Mouse (Mus musculus): ENCODE results near the gene Nat8. TPM values are rescaled to one million over a fixed set of nuclear protein-coding genes. Genes with fewer than 3 reads are reported as not detected.
"Not testable (repeated sequence)": the region's sequence is repeated elsewhere in the genome, so short reads cannot be mapped to it uniquely, and the experiment has no call there.

Nat8 gene
- not detected in 2 replicates for polyA plus RNA-seq (2015; fragmentation: Nextera tagmentation; extraction: Ambion mirVana)

DNA sequence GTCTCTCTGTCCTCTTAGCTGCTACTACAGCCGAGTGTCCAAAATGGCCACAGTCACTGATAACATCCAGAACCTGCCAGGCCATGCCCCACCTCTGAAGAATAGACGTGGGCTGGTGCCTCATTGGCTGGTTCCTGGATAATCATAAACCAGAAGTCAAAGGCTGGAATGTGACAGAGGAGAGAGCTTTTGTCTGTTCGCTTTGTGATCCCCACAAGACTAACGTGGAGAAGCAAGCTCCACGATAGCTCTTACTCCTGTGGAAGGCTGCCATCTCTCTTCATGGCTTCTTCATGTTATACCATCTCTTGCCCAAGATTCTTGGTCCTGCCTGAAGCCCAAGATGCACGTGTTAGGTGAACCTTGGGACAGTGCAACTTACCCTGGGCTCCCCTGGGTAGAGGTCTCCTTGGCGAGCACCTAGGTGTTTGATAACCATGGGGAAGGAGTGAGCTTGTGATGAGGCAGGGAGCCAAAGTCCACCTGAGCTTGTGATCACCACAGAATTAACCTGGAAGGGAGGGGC lies at the start of gene Nat8:
TSS of gene Nat8 (minus strand) at position 287 of the 526 bp plus-strand sequence.
- Histone ChIP-seq H3K27ac (replicated peaks) (no peak within 1 kb of the TSS), H3K4me1 (no peaks in the 10 kb centered on the region), H3K27me3 (replicated peaks) (no peaks in the 10 kb centered on the region), H3K9me3 (no peaks in the 10 kb centered on the region), H3K4me3 (no peak within 1 kb of the TSS), H3K36me3 (no peaks in the 10 kb centered on the region), H3K9ac (no peak within 1 kb of the TSS), H3K4me2 (no peak within 1 kb of the TSS)
- ATAC-seq (ENCODE audit: extremely low read depth, insufficient number of reproducible peaks, low FRiP score, low TSS enrichment) = no peak
- WGBS = 70% methylated on average over 7 of the region's 7 CpGs

- H3K27me3 ChIP-seq (replicated peaks); H3K36me3 ChIP-seq; H3K9me3 ChIP-seq; H3K4me2 ChIP-seq; ATAC-seq (ENCODE audit: extremely low read depth, insufficient number of reproducible peaks, low FRiP score, low TSS enrichment); H3K4me1 ChIP-seq; H3K9ac ChIP-seq; H3K4me3 ChIP-seq; H3K27ac ChIP-seq (replicated peaks): not testable (repeated sequence)
- 80% methylated on average over 5 of the region's 5 CpGs for WGBS
Observed at GRCm38 (mm10) chr6:85869006-85869405, 37.1 kb upstream of the Nat8 start, which contains the start of gene Nat8f2. TSS of gene Nat8f2 (minus strand) at chr6:85869158.

DNA sequence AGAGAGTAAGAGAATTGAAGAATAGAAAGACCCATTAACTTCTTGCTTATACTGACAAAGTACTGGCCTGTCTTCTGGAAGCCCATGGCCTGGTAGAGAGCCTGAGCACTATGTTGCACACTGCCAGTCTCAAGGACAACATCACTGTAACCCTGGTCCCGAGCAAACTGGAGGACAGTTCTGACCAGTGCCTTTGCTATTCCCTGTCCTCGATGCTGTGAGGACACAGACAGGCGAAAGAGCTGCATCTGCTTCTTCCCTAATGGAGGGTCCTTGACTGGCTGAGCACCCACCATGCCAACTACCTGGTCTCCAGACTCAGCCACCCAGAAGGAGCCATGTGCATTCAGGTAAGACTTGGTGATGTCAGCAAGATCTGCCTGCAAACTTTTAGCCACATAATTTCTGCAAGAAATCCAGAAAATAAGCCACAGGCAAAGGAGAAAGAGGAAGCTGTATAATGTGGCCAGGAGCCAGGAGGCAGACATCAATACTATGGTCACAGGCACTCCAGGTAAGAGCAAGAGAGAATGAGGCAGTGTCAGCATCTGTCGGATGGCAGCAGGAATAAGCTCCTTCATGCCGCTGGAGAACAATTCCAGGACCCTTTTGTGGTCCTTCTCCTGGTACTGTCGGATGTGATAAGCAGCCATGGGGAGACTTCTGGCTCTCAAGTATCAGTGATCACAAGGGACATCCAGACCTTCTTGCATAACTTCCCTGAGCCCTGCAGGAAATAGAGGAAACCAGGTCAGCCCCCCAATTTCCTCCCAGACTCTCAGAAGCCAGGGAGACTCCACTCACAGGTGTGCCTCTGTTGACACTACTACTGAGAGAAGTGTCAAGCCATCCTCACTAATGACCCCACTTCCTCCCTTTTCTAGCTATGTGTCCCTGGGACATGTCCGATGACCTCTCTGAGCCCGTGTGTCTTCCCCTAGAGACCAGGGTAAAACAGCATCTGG lies 36.1 kb upstream of the Nat8 start:
- no peak overlapping the region for H3K4me3 ChIP-seq
- H3K4me2 ChIP-seq = no peak overlapping the region
- no peak overlapping the region for H3K9ac ChIP-seq
- WGBS = 69% methylated on average over 8 of the region's 8 CpGs
- no peaks in the 10 kb centered on the region for H3K4me1 ChIP-seq
- H3K9me3 ChIP-seq = no peaks in the 10 kb centered on the region
- no peak for ATAC-seq (ENCODE audit: extremely low read depth, insufficient number of reproducible peaks, low FRiP score, low TSS enrichment)
- H3K36me3 ChIP-seq = no peaks in the 10 kb centered on the region
- H3K27ac ChIP-seq (replicated peaks) = no peak overlapping the region
- no peaks in the 10 kb centered on the region for H3K27me3 ChIP-seq (replicated peaks)

GRCm38 (mm10) chr6:85866995-85867394 lies 35.1 kb upstream of the Nat8 start:
- H3K4me1 ChIP-seq; H3K36me3 ChIP-seq; H3K4me3 ChIP-seq; H3K9me3 ChIP-seq; ATAC-seq (ENCODE audit: extremely low read depth, insufficient number of reproducible peaks, low FRiP score, low TSS enrichment); H3K27ac ChIP-seq (replicated peaks); H3K9ac ChIP-seq; H3K4me2 ChIP-seq; H3K27me3 ChIP-seq (replicated peaks): not testable (repeated sequence)
- 19% methylated on average over 1 of the region's 1 CpGs for WGBS

DNA sequence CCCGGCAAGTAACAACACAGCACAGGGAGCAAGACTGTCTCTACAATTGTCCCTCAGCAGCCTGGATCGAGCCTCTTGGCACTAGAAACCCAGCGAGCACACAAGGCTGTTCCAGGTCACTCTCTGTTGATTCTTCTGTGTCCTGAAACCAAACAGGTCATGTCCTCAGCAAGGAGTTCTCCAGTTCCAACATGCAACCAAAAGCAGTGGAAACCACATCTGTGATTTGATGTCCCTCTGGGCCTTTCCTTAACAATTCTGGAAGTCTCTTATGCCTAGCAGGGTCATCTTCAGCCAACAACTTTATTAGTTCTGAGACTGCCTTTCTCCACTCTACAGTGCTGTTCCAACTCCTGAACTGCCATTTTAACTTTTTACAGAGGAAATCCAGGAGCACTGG lies 34.3 kb upstream of the Nat8 start:
- not testable (repeated sequence) for H3K27me3 ChIP-seq (replicated peaks); H3K4me3 ChIP-seq; H3K27ac ChIP-seq (replicated peaks); ATAC-seq (ENCODE audit: extremely low read depth, insufficient number of reproducible peaks, low FRiP score, low TSS enrichment); H3K36me3 ChIP-seq; H3K9ac ChIP-seq; H3K4me1 ChIP-seq; H3K4me2 ChIP-seq; H3K9me3 ChIP-seq
- WGBS = 79% methylated on average over 3 of the region's 3 CpGs

GRCm38 (mm10) chr6:85864900-85865639 lies 33.2 kb upstream of the Nat8 start:
- H3K27ac ChIP-seq (replicated peaks); H3K9me3 ChIP-seq; H3K27me3 ChIP-seq (replicated peaks); H3K4me2 ChIP-seq; ATAC-seq (ENCODE audit: extremely low read depth, insufficient number of reproducible peaks, low FRiP score, low TSS enrichment); H3K4me1 ChIP-seq; H3K36me3 ChIP-seq; H3K9ac ChIP-seq; H3K4me3 ChIP-seq: not testable (repeated sequence)
- 65% methylated on average over 5 of the region's 7 CpGs for WGBS

DNA sequence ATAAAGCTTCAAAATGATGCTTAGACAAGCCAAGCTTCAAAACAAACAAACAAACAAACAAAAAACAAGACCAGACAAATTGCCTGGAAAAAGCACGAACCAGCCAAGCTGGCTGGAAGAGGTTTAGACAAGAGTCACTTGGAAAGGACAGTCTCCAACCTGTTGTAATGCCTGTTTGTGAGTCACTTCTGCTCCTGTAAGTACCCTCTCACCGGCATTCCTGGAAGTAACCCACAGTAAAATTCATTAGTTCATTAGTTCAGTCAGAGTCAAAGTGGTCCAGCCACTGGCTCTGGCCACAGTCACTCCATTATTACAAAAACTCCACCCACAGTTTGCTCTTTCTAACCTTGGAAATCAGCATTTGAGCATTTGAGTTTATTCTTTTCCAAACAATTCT lies 32.0 kb upstream of the Nat8 start:
- no peak overlapping the region for H3K4me3 ChIP-seq
- 81% methylated on average over 2 of the region's 2 CpGs for WGBS
- no peak overlapping the region for H3K9ac ChIP-seq
- H3K9me3 ChIP-seq = no peaks in the 10 kb centered on the region
- no peaks in the 10 kb centered on the region for H3K4me1 ChIP-seq
- no peaks in the 10 kb centered on the region for H3K36me3 ChIP-seq
- H3K27me3 ChIP-seq (replicated peaks) = no peaks in the 10 kb centered on the region
- H3K4me2 ChIP-seq = no peak overlapping the region
- H3K27ac ChIP-seq (replicated peaks) = no peak overlapping the region
- ATAC-seq (ENCODE audit: extremely low read depth, insufficient number of reproducible peaks, low FRiP score, low TSS enrichment) = no peak

DNA sequence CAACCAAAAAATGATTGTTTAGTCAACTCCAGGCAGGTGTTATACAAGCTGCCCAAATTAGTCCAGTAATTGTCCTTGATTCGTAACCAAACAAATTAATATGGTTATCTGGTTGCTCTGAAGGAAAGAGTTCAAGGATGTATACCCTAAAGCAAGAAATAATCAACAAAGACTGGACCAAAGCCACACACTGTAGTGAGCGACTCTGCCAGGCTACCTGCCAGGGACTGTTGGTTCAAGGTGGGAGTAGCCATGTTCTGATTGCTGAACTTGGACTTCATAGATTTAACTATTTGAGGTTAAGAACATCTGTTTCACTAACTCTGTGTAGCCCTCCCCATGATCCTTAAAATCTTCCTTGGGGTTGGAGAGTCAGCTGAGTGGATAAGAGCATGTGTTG lies 31.3 kb upstream of the Nat8 start:
- Histone ChIP-seq H3K4me3 (no peak overlapping the region), H3K27ac (replicated peaks) (no peak overlapping the region), H3K27me3 (replicated peaks) (0 out of 2 replicates have a peak, but pooled peaks cover 3% of the 10 kb centered on the region), H3K4me2 (no peak overlapping the region), H3K9ac (no peak overlapping the region), H3K4me1 (no peaks in the 10 kb centered on the region), H3K36me3 (no peaks in the 10 kb centered on the region), H3K9me3 (no peaks in the 10 kb centered on the region)
- 77% methylated on average over 2 of the region's 2 CpGs for WGBS
- no peak for ATAC-seq (ENCODE audit: extremely low read depth, insufficient number of reproducible peaks, low FRiP score, low TSS enrichment)

DNA sequence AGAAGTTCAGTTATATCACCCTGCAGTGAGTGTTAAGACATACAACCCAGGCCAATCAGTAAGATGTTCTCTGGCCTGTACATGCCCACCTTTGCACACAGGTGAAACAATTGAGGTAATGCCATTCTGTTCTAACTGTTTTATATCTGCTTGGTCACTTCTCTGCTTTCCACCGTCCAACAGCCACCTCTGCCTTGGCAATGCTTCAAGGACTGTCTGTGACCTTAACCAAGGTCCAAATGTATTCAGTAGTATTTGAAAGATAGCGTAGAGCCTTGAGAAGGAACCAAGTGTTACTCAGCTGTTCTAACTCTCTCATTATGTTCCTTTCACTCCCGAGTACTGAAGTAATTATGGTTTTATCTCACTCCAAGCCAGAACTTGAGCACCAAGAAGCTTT lies 30.7 kb upstream of the Nat8 start:
- Histone ChIP-seq H3K4me3 (no peak overlapping the region), H3K9me3 (no peaks in the 10 kb centered on the region), H3K27ac (replicated peaks) (no peak overlapping the region), H3K4me1 (no peaks in the 10 kb centered on the region), H3K36me3 (no peaks in the 10 kb centered on the region), H3K9ac (no peak overlapping the region), H3K27me3 (replicated peaks) (0 out of 2 replicates have a peak, but pooled peaks cover 4% of the 10 kb centered on the region), H3K4me2 (no peak overlapping the region)
- no peak for ATAC-seq (ENCODE audit: extremely low read depth, insufficient number of reproducible peaks, low FRiP score, low TSS enrichment)
- WGBS = 58% methylated on average over 3 of the region's 3 CpGs

DNA sequence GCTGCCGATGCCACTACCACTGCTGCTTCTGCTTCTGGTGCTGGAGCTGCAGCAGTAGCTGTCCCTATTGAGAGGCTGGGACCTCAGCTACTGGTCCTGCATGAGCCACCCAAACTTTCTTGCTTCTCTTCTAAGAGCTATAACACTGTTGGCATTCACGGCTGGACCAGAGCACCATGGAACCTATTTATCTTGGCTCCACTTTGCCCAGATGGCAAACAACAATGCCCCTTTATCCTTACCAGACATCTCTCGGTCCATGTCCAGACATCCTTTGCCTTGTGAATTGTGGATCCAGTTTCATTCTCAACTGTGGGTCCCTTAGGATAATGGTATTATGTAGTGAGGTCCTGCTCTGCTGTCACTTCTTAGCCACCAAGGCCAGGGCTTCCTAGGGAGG lies 29.4 kb upstream of the Nat8 start:
- ATAC-seq (ENCODE audit: extremely low read depth, insufficient number of reproducible peaks, low FRiP score, low TSS enrichment) = no peak
- no peak overlapping the region for H3K27ac ChIP-seq (replicated peaks)
- H3K27me3 ChIP-seq (replicated peaks) = 0 out of 2 replicates have a peak, but pooled peaks cover 4% of the 10 kb centered on the region
- WGBS = 75% methylated on average over 3 of the region's 3 CpGs
- no peaks in the 10 kb centered on the region for H3K9me3 ChIP-seq
- H3K36me3 ChIP-seq = no peaks in the 10 kb centered on the region
- H3K4me2 ChIP-seq = no peak overlapping the region
- H3K4me1 ChIP-seq = no peaks in the 10 kb centered on the region
- no peak overlapping the region for H3K4me3 ChIP-seq
- no peak overlapping the region for H3K9ac ChIP-seq

- Histone ChIP-seq H3K4me3 (no peak overlapping the region), H3K9ac (no peak overlapping the region), H3K4me2 (no peak overlapping the region), H3K36me3 (no peaks in the 10 kb centered on the region), H3K27ac (replicated peaks) (no peak overlapping the region), H3K27me3 (replicated peaks) (0 out of 2 replicates have a peak, but pooled peaks cover 4% of the 10 kb centered on the region), H3K4me1 (no peaks in the 10 kb centered on the region), H3K9me3 (no peaks in the 10 kb centered on the region)
- no peak for ATAC-seq (ENCODE audit: extremely low read depth, insufficient number of reproducible peaks, low FRiP score, low TSS enrichment)
- WGBS = 26% methylated on average over 1 of the region's 1 CpGs
Observed at GRCm38 (mm10) chr6:85856194-85856678, 24.4 kb upstream of the Nat8 start.
